28 mouse cellular contexts compared by ENCODE assay signal in the genomic region with DNA sequence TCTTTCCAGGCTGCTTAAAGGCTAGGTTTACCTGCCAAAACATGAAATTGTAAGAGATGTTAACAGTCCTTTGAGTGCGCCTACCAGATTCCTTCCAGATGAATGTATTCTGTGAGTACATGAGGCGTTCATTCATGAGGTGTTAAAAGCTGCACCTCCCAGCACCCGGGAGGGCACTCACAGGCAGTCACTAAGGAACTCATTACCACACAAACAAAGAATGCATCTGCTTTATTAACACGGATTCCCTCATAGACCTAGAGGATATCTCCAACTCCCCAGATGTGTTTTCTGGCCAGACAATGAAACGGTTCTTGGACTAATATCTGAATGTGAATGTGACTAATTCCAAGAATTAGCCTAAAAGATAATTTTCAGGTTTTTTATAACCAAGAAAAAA. TPM values are rescaled to one million over a fixed set of nuclear protein-coding genes. Genes with fewer than 3 reads are reported as not detected.
A peak's percentile ranks its signal among the peaks of the same experiment; 100 is the strongest.
DNase-seq lines count a peak whose midpoint lies in the region; ATAC-seq and TF ChIP-seq lines count a peak whose summit lies in the region.
"Had no signal": no experiment of that assay in that cellular context is flagged by ENCODE, and none has a peak within 500 bp of the region (broad histone marks: within the 10 kb centered on the region; RNA-seq: fewer than 3 reads in every experiment).

No protein-coding gene starts in this region.

- TF ChIP-seq CTCF in heart, postnatal 0 days (IDR thresholded peaks at IDR 0.05; ENCODE audit: low read depth), result no peak
- no peak for TF ChIP-seq CTCF in midbrain, postnatal 0 days (IDR thresholded peaks at IDR 0.05)

- DNase-seq in forebrain, embryonic 14.5 days (ENCODE audit: low spot score), result peak; percentile 14
- DNase-seq in heart, postnatal 0 days (ENCODE audit: low spot score), result peak; percentile 47
- no peak for DNase-seq in heart, postnatal 25 days (ENCODE audit: low spot score)
- DNase-seq in midbrain, postnatal 0 days (ENCODE audit: low spot score), result peak; percentile 6
- no peak for DNase-seq in midbrain, embryonic 10.5 days (ENCODE audit: low spot score)
- DNase-seq in frontal cortex, adult 2 months (ENCODE audit: extremely low spot score in 1 of 2, low spot score in 1 of 2), result no peak
- DNase-seq: adrenal gland, postnatal 14 days; B cell, adult 2 months; cerebellum, adult 18-20 months; cerebellum, adult 9-11 months; cerebellum, postnatal 36 days; gastrocnemius, postnatal 14 days; heart, postnatal 10 days had no signal

- no peak overlapping the region for H3K27ac ChIP-seq in forebrain, embryonic 14.5 days (ENCODE audit: low read depth, low read length)
- no peak overlapping the region for H3K27ac ChIP-seq in forebrain, embryonic 16.5 days (ENCODE audit: low read length)
- no peak overlapping the region for H3K27ac ChIP-seq in heart, postnatal 0 days (ENCODE audit: low read depth)
- no peak overlapping the region for H3K27ac ChIP-seq in midbrain, postnatal 0 days (ENCODE audit: low read depth, low read length)
- H3K27ac ChIP-seq in midbrain, embryonic 10.5 days (replicated peaks), result no peak overlapping the region
- H3K27ac ChIP-seq: embryonic facial prominence, embryonic 13.5 days; forebrain, embryonic 12.5 days; hindbrain, embryonic 10.5 days had no signal

- WGBS in forebrain, embryonic 14.5 days, result 19% methylated on average over 5 of the region's 5 CpGs
- 23% methylated on average over 5 of the region's 5 CpGs for WGBS in forebrain, embryonic 16.5 days
- 20% methylated on average over 5 of the region's 5 CpGs for WGBS in heart, postnatal 0 days
- whole genome bisulfite sequencing in midbrain, postnatal 0 days, result 58% methylated on average over 5 of the region's 5 CpGs
- 78% methylated on average over 5 of the region's 5 CpGs for WGBS in midbrain, embryonic 10.5 days

- H3K4me1 ChIP-seq in forebrain, embryonic 14.5 days (ENCODE audit: control insufficient read depth, insufficient read depth, low read length), result peaks cover 5% of the 10 kb centered on the region; the same call in 1 of the 2 replicates
- H3K4me1 ChIP-seq in forebrain, embryonic 16.5 days (replicated peaks; ENCODE audit: control insufficient read depth, insufficient read depth, low read length), result no peaks in the 10 kb centered on the region
- H3K4me1 ChIP-seq in heart, postnatal 0 days (ENCODE audit: control insufficient read depth, insufficient read depth), result no peaks in the 10 kb centered on the region
- no peaks in the 10 kb centered on the region for H3K4me1 ChIP-seq in midbrain, postnatal 0 days (ENCODE audit: insufficient read depth, low read length)
- peaks cover 2% of the 10 kb centered on the region; the same call in 1 of the 2 replicates for H3K4me1 ChIP-seq in midbrain, embryonic 10.5 days
- H3K4me1 ChIP-seq: embryonic facial prominence, embryonic 13.5 days; hindbrain, embryonic 10.5 days had no signal

- no peak overlapping the region for H3K4me2 ChIP-seq in forebrain, embryonic 14.5 days (ENCODE audit: low read length)
- H3K4me2 ChIP-seq in forebrain, embryonic 16.5 days (ENCODE audit: low read length), result no peak overlapping the region
- no peak overlapping the region for H3K4me2 ChIP-seq in heart, postnatal 0 days (ENCODE audit: low read depth, low read length)
- H3K4me2 ChIP-seq in midbrain, postnatal 0 days (ENCODE audit: low read depth, low read length, poor library complexity, severe bottlenecking), result no peak overlapping the region
- H3K4me2 ChIP-seq: embryonic facial prominence, embryonic 13.5 days; forebrain, embryonic 12.5 days; heart, embryonic 11.5 days had no signal

- no peak overlapping the region for H3K9ac ChIP-seq in forebrain, embryonic 14.5 days (ENCODE audit: low read length)
- no peak overlapping the region for H3K9ac ChIP-seq in forebrain, embryonic 16.5 days (replicated peaks; ENCODE audit: low read depth, low read length)
- no peak overlapping the region for H3K9ac ChIP-seq in heart, postnatal 0 days (replicated peaks; ENCODE audit: low read depth, low read length)
- H3K9ac ChIP-seq in midbrain, postnatal 0 days (replicated peaks; ENCODE audit: low read length, poor library complexity, severe bottlenecking), result no peak overlapping the region
- H3K9ac ChIP-seq: embryonic facial prominence, embryonic 13.5 days; forebrain, embryonic 12.5 days had no signal

- no peak for TF ChIP-seq EP300 in heart, postnatal 0 days (IDR thresholded peaks at IDR 0.05; ENCODE audit: low read depth)

- peaks cover 10% of the 10 kb centered on the region; the same call in 1 of the 2 replicates for H3K36me3 ChIP-seq in forebrain, embryonic 14.5 days (ENCODE audit: control insufficient read depth, insufficient read depth, low read length)
- no peaks in the 10 kb centered on the region for H3K36me3 ChIP-seq in forebrain, embryonic 16.5 days (ENCODE audit: control insufficient read depth, insufficient read depth)
- peaks cover 11% of the 10 kb centered on the region for H3K36me3 ChIP-seq in heart, postnatal 0 days (replicated peaks; ENCODE audit: control insufficient read depth, insufficient read depth, low read length)
- no peaks in the 10 kb centered on the region; the same call in 1 of the 2 replicates for H3K36me3 ChIP-seq in midbrain, postnatal 0 days (ENCODE audit: insufficient read depth, low read length)
- H3K36me3 ChIP-seq in midbrain, embryonic 10.5 days, result peaks cover 42% of the 10 kb centered on the region

- intact Hi-C loops in heart, postnatal 25 days (cut with DNase I), result no loop called here

- H3K27me3 ChIP-seq in forebrain, embryonic 14.5 days (replicated peaks; ENCODE audit: control insufficient read depth, insufficient read depth, low read length), result no peaks in the 10 kb centered on the region
- no peaks in the 10 kb centered on the region for H3K27me3 ChIP-seq in forebrain, embryonic 16.5 days (replicated peaks; ENCODE audit: control insufficient read depth, insufficient read depth, low read length)
- no peaks in the 10 kb centered on the region for H3K27me3 ChIP-seq in heart, postnatal 0 days (ENCODE audit: control insufficient read depth, insufficient read depth, low read length)
- H3K27me3 ChIP-seq in midbrain, postnatal 0 days (ENCODE audit: insufficient read depth, low read length), result no peaks in the 10 kb centered on the region
- no peaks in the 10 kb centered on the region for H3K27me3 ChIP-seq in midbrain, embryonic 10.5 days (ENCODE audit: low read depth, poor library complexity, severe bottlenecking)
- H3K27me3 ChIP-seq: embryonic facial prominence, embryonic 13.5 days; forebrain, embryonic 12.5 days had no signal

- ATAC-seq in forebrain, embryonic 14.5 days, result no peak
- ATAC-seq in forebrain, embryonic 16.5 days, result no peak
- peak; percentile 51; the same call in 1 of the 2 replicates for ATAC-seq in heart, postnatal 0 days (ENCODE audit: insufficient read depth, low read depth)
- no peak for ATAC-seq in midbrain, postnatal 0 days (ENCODE audit: low FRiP score)
- ATAC-seq in megakaryocyte progenitor cell, adult 5-6 weeks (replicated peaks; ENCODE audit: poor library complexity), result 0 out of 2 replicates have a peak, but pooled peaks have one; percentile 20
- ATAC-seq: activated CD4-positive, CD25-positive, alpha-beta regulatory T cell, adult 4 months; CD4-positive, CD25-positive, alpha-beta regulatory T cell, adult 4 months; hindbrain, embryonic 16.5 days; inflammation-experienced regulatory T-cells, adult 6 months; intestine, postnatal 0 days had no signal

- H3K9me3 ChIP-seq in forebrain, embryonic 14.5 days (replicated peaks; ENCODE audit: control insufficient read depth, low read length), result no peaks in the 10 kb centered on the region
- H3K9me3 ChIP-seq in forebrain, embryonic 16.5 days (ENCODE audit: control insufficient read depth, low read length), result no peaks in the 10 kb centered on the region
- H3K9me3 ChIP-seq in heart, postnatal 0 days (replicated peaks; ENCODE audit: control insufficient read depth, low read length), result no peaks in the 10 kb centered on the region
- H3K9me3 ChIP-seq in midbrain, postnatal 0 days (ENCODE audit: low read length), result no peaks in the 10 kb centered on the region
- no peaks in the 10 kb centered on the region for H3K9me3 ChIP-seq in midbrain, embryonic 10.5 days (replicated peaks)
- H3K9me3 ChIP-seq: embryonic facial prominence, embryonic 13.5 days; forebrain, embryonic 12.5 days; G1E; hindbrain, embryonic 10.5 days had no signal

- no peak overlapping the region for H3K4me3 ChIP-seq in forebrain, embryonic 14.5 days (ENCODE audit: low read depth, low read length)
- H3K4me3 ChIP-seq in forebrain, embryonic 16.5 days (replicated peaks; ENCODE audit: low read length), result no peak overlapping the region
- H3K4me3 ChIP-seq in heart, postnatal 0 days (ENCODE audit: low read depth, low read length), result no peak overlapping the region
- H3K4me3 ChIP-seq in midbrain, postnatal 0 days (ENCODE audit: low read depth, low read length), result no peak overlapping the region
- no peak overlapping the region for H3K4me3 ChIP-seq in midbrain, embryonic 10.5 days
- H3K4me3 ChIP-seq: embryonic facial prominence, embryonic 13.5 days; forebrain, embryonic 12.5 days; hindbrain, embryonic 10.5 days had no signal

RNA-seq across cellular contexts. Expression of gene Vps26a, which starts 15.5 kb away (rescaled TPM):
- 77.8 and 86.1 TPM in 2 replicates for polyA plus RNA-seq in forebrain, embryonic 14.5 days (2014; fragmentation: Nextera tagmentation; extraction: Ambion mirVana)
- 75.5 and 90.3 TPM in 2 replicates for polyA plus RNA-seq in forebrain, embryonic 16.5 days (2015; fragmentation: Nextera tagmentation; extraction: Ambion mirVana)
- 46.5 and 51.0 TPM in 2 replicates for total RNA-seq in heart, postnatal 0 days (2014; rRNA removed; ENCODE audit: low replicate concordance)
- 75.5 and 78.5 TPM in 2 replicates for polyA plus RNA-seq in heart, postnatal 0 days (2015; fragmentation: Nextera tagmentation; extraction: Ambion mirVana)
- 10 to 100 TPM; 40.9 to 48.2 TPM for total RNA-seq in heart, postnatal 25 days (2021)
- 28.6 and 31.4 TPM in 2 replicates for total RNA-seq in midbrain, postnatal 0 days (2014; rRNA removed)
- polyA plus RNA-seq in midbrain, postnatal 0 days (2015; fragmentation: Nextera tagmentation; extraction: Ambion mirVana), result 41.8 and 42.6 TPM in 2 replicates
- polyA plus RNA-seq in midbrain, embryonic 10.5 days (2016; fragmentation: Nextera tagmentation; extraction: Ambion mirVana), result 91.9 and 94.1 TPM in 2 replicates
- 64.3 and 75.4 TPM in 2 replicates for total RNA-seq in megakaryocyte progenitor cell, adult 5-6 weeks (2015)
- total RNA-seq in megakaryocyte progenitor cell, adult 5-6 weeks (2017), result 78.1 and 84.2 TPM in 2 replicates
- polyA plus RNA-seq in frontal cortex, adult 2 months (2012; rRNA removed), result 37.0 and 41.5 TPM in 2 replicates

RNA-seq across cellular contexts. Expression of gene Supv3l1, which starts 21.6 kb away (rescaled TPM):
- 22.3 and 22.6 TPM in 2 replicates for polyA plus RNA-seq in forebrain, embryonic 14.5 days (2014; fragmentation: Nextera tagmentation; extraction: Ambion mirVana)
- 21.7 and 22.7 TPM in 2 replicates for polyA plus RNA-seq in forebrain, embryonic 16.5 days (2015; fragmentation: Nextera tagmentation; extraction: Ambion mirVana)
- total RNA-seq in heart, postnatal 0 days (2014; rRNA removed; ENCODE audit: low replicate concordance), result 34.1 and 35.9 TPM in 2 replicates
- polyA plus RNA-seq in heart, postnatal 0 days (2015; fragmentation: Nextera tagmentation; extraction: Ambion mirVana), result 23.2 and 26.3 TPM in 2 replicates
- total RNA-seq in heart, postnatal 25 days (2021), result 10 to 100 TPM; 38.5 to 39.3 TPM
- 23.4 and 26.6 TPM in 2 replicates for total RNA-seq in midbrain, postnatal 0 days (2014; rRNA removed)
- polyA plus RNA-seq in midbrain, postnatal 0 days (2015; fragmentation: Nextera tagmentation; extraction: Ambion mirVana), result 15.5 and 16.1 TPM in 2 replicates
- 30.9 and 32.3 TPM in 2 replicates for polyA plus RNA-seq in midbrain, embryonic 10.5 days (2016; fragmentation: Nextera tagmentation; extraction: Ambion mirVana)
- total RNA-seq in megakaryocyte progenitor cell, adult 5-6 weeks (2015), result 38.1 and 47.5 TPM in 2 replicates
- 41.8 and 46.6 TPM in 2 replicates for total RNA-seq in megakaryocyte progenitor cell, adult 5-6 weeks (2017)
- polyA plus RNA-seq in frontal cortex, adult 2 months (2012; rRNA removed), result 30.0 and 33.8 TPM in 2 replicates

RNA-seq across cellular contexts. Expression of gene 4930507D05Rik, which starts 21.8 kb away (rescaled TPM):
- polyA plus RNA-seq in forebrain, embryonic 14.5 days (2014; fragmentation: Nextera tagmentation; extraction: Ambion mirVana), result 1.1 and 1.4 TPM in 2 replicates
- 0.81 and 1.1 TPM in 2 replicates for polyA plus RNA-seq in forebrain, embryonic 16.5 days (2015; fragmentation: Nextera tagmentation; extraction: Ambion mirVana)
- 0.15 and 3.2 TPM in 2 replicates for total RNA-seq in heart, postnatal 0 days (2014; rRNA removed; ENCODE audit: low replicate concordance)
- polyA plus RNA-seq in heart, postnatal 0 days (2015; fragmentation: Nextera tagmentation; extraction: Ambion mirVana), result 0.19 and 0.36 TPM in 2 replicates
- under 1 TPM; 0.22 to 0.26 TPM for total RNA-seq in heart, postnatal 25 days (2021)
- total RNA-seq in midbrain, postnatal 0 days (2014; rRNA removed), result 1.7 and 2.7 TPM in 2 replicates
- 1.2 and 1.5 TPM in 2 replicates for polyA plus RNA-seq in midbrain, postnatal 0 days (2015; fragmentation: Nextera tagmentation; extraction: Ambion mirVana)
- 0.66 and 1.0 TPM in 2 replicates for polyA plus RNA-seq in midbrain, embryonic 10.5 days (2016; fragmentation: Nextera tagmentation; extraction: Ambion mirVana)
- total RNA-seq in megakaryocyte progenitor cell, adult 5-6 weeks (2015), result 1.6 and 2.0 TPM in 2 replicates
- total RNA-seq in megakaryocyte progenitor cell, adult 5-6 weeks (2017), result 1.1 and 2.0 TPM in 2 replicates
- 0.95 and 1.1 TPM in 2 replicates for polyA plus RNA-seq in frontal cortex, adult 2 months (2012; rRNA removed)
- total RNA-seq: gastrocnemius, adult 18-20 months had no signal
- polyA plus RNA-seq: activated CD4-positive, CD25-positive, alpha-beta regulatory T cell, adult 4 months; CD4-positive, CD25-positive, alpha-beta regulatory T cell, adult 4 months; inflammation-experienced regulatory T-cells, adult 6 months had no signal

RNA-seq across cellular contexts. Expression of gene Hkdc1, which starts 48.8 kb away (rescaled TPM):
- 0.15 and 0.16 TPM in 2 replicates for polyA plus RNA-seq in forebrain, embryonic 14.5 days (2014; fragmentation: Nextera tagmentation; extraction: Ambion mirVana)
- polyA plus RNA-seq in forebrain, embryonic 16.5 days (2015; fragmentation: Nextera tagmentation; extraction: Ambion mirVana), result 0.11 and 0.28 TPM in 2 replicates
- not detected in 2 replicates for total RNA-seq in heart, postnatal 0 days (2014; rRNA removed; ENCODE audit: low replicate concordance)
- polyA plus RNA-seq in heart, postnatal 0 days (2015; fragmentation: Nextera tagmentation; extraction: Ambion mirVana), result 0.03 TPM in 1 of 2 replicates, not detected in the other
- not detected for total RNA-seq in heart, postnatal 25 days (2021)
- 0.44 and 0.47 TPM in 2 replicates for total RNA-seq in midbrain, postnatal 0 days (2014; rRNA removed)
- 0.29 and 0.46 TPM in 2 replicates for polyA plus RNA-seq in midbrain, postnatal 0 days (2015; fragmentation: Nextera tagmentation; extraction: Ambion mirVana)
- 0.25 TPM in 1 of 2 replicates, not detected in the other for polyA plus RNA-seq in midbrain, embryonic 10.5 days (2016; fragmentation: Nextera tagmentation; extraction: Ambion mirVana)
- not detected in 2 replicates for total RNA-seq in megakaryocyte progenitor cell, adult 5-6 weeks (2015)
- total RNA-seq in megakaryocyte progenitor cell, adult 5-6 weeks (2017), result not detected in 2 replicates
- 14.2 and 16.0 TPM in 2 replicates for polyA plus RNA-seq in frontal cortex, adult 2 months (2012; rRNA removed)
- total RNA-seq: adrenal gland, adult 18-20 months; adrenal gland, postnatal 14 days; gastrocnemius, adult 18-20 months; granulocyte monocyte progenitor cell, adult 5-6 weeks; heart, postnatal 10 days had no signal
- polyA plus RNA-seq: CD4-positive, CD25-positive, alpha-beta regulatory T cell, adult 4 months; G1E; inflammation-experienced regulatory T-cells, adult 6 months had no signal

RNA-seq across cellular contexts. Expression of gene Srgn, which starts 56.1 kb away (rescaled TPM):
- polyA plus RNA-seq in forebrain, embryonic 14.5 days (2014; fragmentation: Nextera tagmentation; extraction: Ambion mirVana), result 7.5 and 10.3 TPM in 2 replicates
- polyA plus RNA-seq in forebrain, embryonic 16.5 days (2015; fragmentation: Nextera tagmentation; extraction: Ambion mirVana), result 8.6 and 9.3 TPM in 2 replicates
- 16.4 and 16.8 TPM in 2 replicates for total RNA-seq in heart, postnatal 0 days (2014; rRNA removed; ENCODE audit: low replicate concordance)
- 19.1 and 21.8 TPM in 2 replicates for polyA plus RNA-seq in heart, postnatal 0 days (2015; fragmentation: Nextera tagmentation; extraction: Ambion mirVana)
- total RNA-seq in heart, postnatal 25 days (2021), result 10 to 100 TPM; 40.2 to 45.4 TPM
- 15.5 and 16.2 TPM in 2 replicates for total RNA-seq in midbrain, postnatal 0 days (2014; rRNA removed)
- 19.3 and 23.5 TPM in 2 replicates for polyA plus RNA-seq in midbrain, postnatal 0 days (2015; fragmentation: Nextera tagmentation; extraction: Ambion mirVana)
- 2.9 and 3.9 TPM in 2 replicates for polyA plus RNA-seq in midbrain, embryonic 10.5 days (2016; fragmentation: Nextera tagmentation; extraction: Ambion mirVana)
- total RNA-seq in megakaryocyte progenitor cell, adult 5-6 weeks (2015), result 4,537 and 5,213 TPM in 2 replicates
- total RNA-seq in megakaryocyte progenitor cell, adult 5-6 weeks (2017), result 2,549 and 3,020 TPM in 2 replicates
- polyA plus RNA-seq in frontal cortex, adult 2 months (2012; rRNA removed), result 15.3 and 18.9 TPM in 2 replicates

Comparison
In these comparisons a context has a peak if more than half of its experiments do, and no peak if none do; other contexts are left out.
1. DNase-seq: peak in forebrain, embryonic 14.5 days (single experiment), heart, postnatal 0 days (single experiment) and midbrain, postnatal 0 days (single experiment); none in heart, postnatal 25 days (single experiment), midbrain, embryonic 10.5 days (single experiment) and frontal cortex, adult 2 months (0 of 2).
2. ATAC-seq: peak in heart, postnatal 0 days (single experiment) and megakaryocyte progenitor cell, adult 5-6 weeks (single experiment); none in forebrain, embryonic 14.5 days (single experiment), forebrain, embryonic 16.5 days (single experiment) and midbrain, postnatal 0 days (single experiment).